Comparison of ENCODE assay signal across 11 mouse cellular contexts in the genomic region with DNA sequence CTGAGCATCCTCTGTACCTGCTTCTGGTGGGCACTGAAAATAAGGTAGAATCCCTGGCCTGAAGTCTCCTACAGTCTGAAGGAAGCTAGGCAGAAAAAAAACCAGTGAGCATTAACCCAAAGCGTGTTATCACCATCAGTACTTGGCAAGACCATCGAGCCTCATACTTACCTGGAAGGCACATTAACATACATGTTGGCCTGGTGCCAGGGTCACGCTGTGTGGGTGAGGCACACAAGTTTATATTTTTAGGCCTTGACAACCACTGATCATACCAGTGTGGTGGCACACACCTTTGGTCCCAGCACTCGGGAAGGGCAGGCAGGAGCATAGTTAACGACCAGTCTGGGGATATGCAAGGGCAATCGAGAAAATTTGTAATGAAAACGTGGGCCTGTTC. TPM values are rescaled to one million over a fixed set of nuclear protein-coding genes. Genes with fewer than 3 reads are reported as not detected.
DNase-seq lines count a peak whose midpoint lies in the region; ATAC-seq and TF ChIP-seq lines count a peak whose summit lies in the region.
"Had no signal": no experiment of that assay in that cellular context is flagged by ENCODE, and none has a peak within 500 bp of the region (broad histone marks: within the 10 kb centered on the region; RNA-seq: fewer than 3 reads in every experiment).

No protein-coding gene starts in this region.

- no peaks in the 10 kb centered on the region for H3K27me3 ChIP-seq in cerebellum, adult 2 months (ENCODE audit: control insufficient read depth, insufficient read depth, low read length)
- no peaks in the 10 kb centered on the region for H3K27me3 ChIP-seq in kidney, postnatal 0 days (ENCODE audit: insufficient read depth, low read length)
- H3K27me3 ChIP-seq in kidney, embryonic 14.5 days (ENCODE audit: control insufficient read depth, insufficient read depth, low read length): no peaks in the 10 kb centered on the region
- H3K27me3 ChIP-seq in stomach, postnatal 0 days (ENCODE audit: control insufficient read depth, insufficient read depth, low read length): no peaks in the 10 kb centered on the region

- TF ChIP-seq CTCF in cerebellum, adult 2 months (IDR thresholded peaks at IDR 0.05; ENCODE audit: borderline replicate concordance, insufficient read depth, low read depth, low read length): no peak
- no peak for TF ChIP-seq CTCF in kidney, postnatal 0 days (IDR thresholded peaks at IDR 0.05; ENCODE audit: low read depth)
- TF ChIP-seq CTCF in stomach, postnatal 0 days (IDR thresholded peaks at IDR 0.05; ENCODE audit: low read depth): no peak

- WGBS in cerebellum, adult 2 months: 22% methylated on average over 7 of the region's 7 CpGs
- 60% methylated on average over 7 of the region's 7 CpGs for WGBS in kidney, postnatal 0 days
- 78% methylated on average over 7 of the region's 7 CpGs for WGBS in kidney, embryonic 14.5 days
- WGBS in stomach, postnatal 0 days: 63% methylated on average over 7 of the region's 7 CpGs

- peaks cover 22% of the 10 kb centered on the region for H3K36me3 ChIP-seq in kidney, postnatal 0 days (ENCODE audit: insufficient read depth, low read length)
- H3K36me3 ChIP-seq in kidney, embryonic 14.5 days (ENCODE audit: control insufficient read depth, insufficient read depth, low read length): peaks cover 33% of the 10 kb centered on the region
- peaks cover 24% of the 10 kb centered on the region for H3K36me3 ChIP-seq in stomach, postnatal 0 days (ENCODE audit: control insufficient read depth, insufficient read depth, low read length)

- peaks cover 23% of the 10 kb centered on the region for H3K4me1 ChIP-seq in cerebellum, adult 2 months (ENCODE audit: control insufficient read depth, insufficient read depth, low read length)
- peaks cover 16% of the 10 kb centered on the region for H3K4me1 ChIP-seq in kidney, postnatal 0 days (replicated peaks; ENCODE audit: insufficient read depth, low read length)
- H3K4me1 ChIP-seq in kidney, embryonic 14.5 days (ENCODE audit: control insufficient read depth, insufficient read depth, low read length): peaks cover 27% of the 10 kb centered on the region
- 0 out of 2 replicates have a peak, but pooled peaks cover 5% of the 10 kb centered on the region for H3K4me1 ChIP-seq in stomach, postnatal 0 days (replicated peaks; ENCODE audit: control insufficient read depth, insufficient read depth)

- DNase-seq in cerebellum, postnatal 25 days: peak; percentile 42 to 71
- DNase-seq in cerebellum, adult 2 months: no peak
- no peak for DNase-seq in kidney, postnatal 0 days (ENCODE audit: low spot score)
- peak; percentile 74 for DNase-seq in testis, postnatal 10 days (ENCODE audit: low spot score)
- no peak for DNase-seq in testis, postnatal 14 days (ENCODE audit: low spot score)
- DNase-seq in stomach, postnatal 0 days (ENCODE audit: low spot score): peak; percentile 51
- DNase-seq in urinary bladder, postnatal 4 days (ENCODE audit: low spot score in 2 of 2): no peak
- DNase-seq: thymus, adult 18-20 months had no signal

- H3K4me2 ChIP-seq in kidney, postnatal 0 days (ENCODE audit: low read length): no peak overlapping the region
- no peak overlapping the region for H3K4me2 ChIP-seq in kidney, embryonic 14.5 days (replicated peaks; ENCODE audit: low read depth, low read length)
- no peak overlapping the region; the same call in 1 of the 2 replicates for H3K4me2 ChIP-seq in stomach, postnatal 0 days (replicated peaks; ENCODE audit: low read depth)
- H3K4me2 ChIP-seq: heart, embryonic 11.5 days had no signal

- TF ChIP-seq EP300 in stomach, postnatal 0 days (optimal IDR thresholded peaks at IDR 0.05): no peak

- H3K9me3 ChIP-seq in kidney, postnatal 0 days (replicated peaks; ENCODE audit: low read length): no peaks in the 10 kb centered on the region
- no peaks in the 10 kb centered on the region for H3K9me3 ChIP-seq in kidney, embryonic 14.5 days (ENCODE audit: control insufficient read depth, low read length)
- no peaks in the 10 kb centered on the region for H3K9me3 ChIP-seq in stomach, postnatal 0 days (ENCODE audit: control insufficient read depth, low read length)

- no peak for ATAC-seq in kidney, postnatal 0 days (replicated peaks; ENCODE audit: low FRiP score, low read depth)
- no peak for ATAC-seq in kidney, embryonic 14.5 days (ENCODE audit: low FRiP score, low TSS enrichment)
- no peak for ATAC-seq in stomach, postnatal 0 days (ENCODE audit: low FRiP score, low TSS enrichment)

- no peak overlapping the region for H3K27ac ChIP-seq in cerebellum, adult 2 months (ENCODE audit: insufficient read depth, low read length)
- peak overlapping the region; percentile 62 for H3K27ac ChIP-seq in kidney, postnatal 0 days
- H3K27ac ChIP-seq in kidney, embryonic 14.5 days (ENCODE audit: low read depth, low read length): no peak overlapping the region
- peak overlapping the region; percentile 61 for H3K27ac ChIP-seq in stomach, postnatal 0 days (replicated peaks)
- H3K27ac ChIP-seq: liver, embryonic 14.5 days had no signal

- TF ChIP-seq POLR2A in cerebellum, adult 2 months (IDR thresholded peaks at IDR 0.05; ENCODE audit: borderline replicate concordance, insufficient read depth, low read length): no peak

- peak overlapping the region; percentile 18; the same call in 1 of the 2 replicates for H3K9ac ChIP-seq in kidney, postnatal 0 days (ENCODE audit: low read depth, low read length)
- no peak overlapping the region for H3K9ac ChIP-seq in kidney, embryonic 14.5 days (ENCODE audit: low read depth, low read length)
- H3K9ac ChIP-seq in stomach, postnatal 0 days (ENCODE audit: low read length): peak overlapping the region; percentile 18; the same call in 1 of the 2 replicates
- H3K9ac ChIP-seq: liver, embryonic 14.5 days had no signal

- no peak overlapping the region for H3K4me3 ChIP-seq in cerebellum, adult 2 months (replicated peaks; ENCODE audit: insufficient read depth, low read depth, low read length)
- H3K4me3 ChIP-seq in kidney, postnatal 0 days (replicated peaks; ENCODE audit: low read depth, low read length): no peak overlapping the region
- H3K4me3 ChIP-seq in kidney, embryonic 14.5 days (ENCODE audit: low read length): no peak overlapping the region
- H3K4me3 ChIP-seq in stomach, postnatal 0 days (ENCODE audit: low read depth, low read length): no peak overlapping the region

RNA-seq across cellular contexts. Expression of a gene that starts 3.9 kb away (rescaled TPM):
- polyA plus RNA-seq in cerebellum, adult 2 months (2012; rRNA removed): 172 and 179 TPM in 2 replicates
- 56.1 and 58.6 TPM in 2 replicates for polyA plus RNA-seq in kidney, postnatal 0 days (2015; fragmentation: Nextera tagmentation; extraction: Ambion mirVana)
- 61.7 and 75.3 TPM in 2 replicates for polyA plus RNA-seq in kidney, embryonic 14.5 days (2014; fragmentation: Nextera tagmentation; extraction: Ambion mirVana)
- 27.6 and 31.3 TPM in 2 replicates for polyA plus RNA-seq in stomach, postnatal 0 days (2015; fragmentation: Nextera tagmentation; extraction: Ambion mirVana)

RNA-seq across cellular contexts. Expression of a gene that starts 4.5 kb away (rescaled TPM):
- 125 and 137 TPM in 2 replicates for polyA plus RNA-seq in cerebellum, adult 2 months (2012; rRNA removed)
- 154 and 177 TPM in 2 replicates for polyA plus RNA-seq in kidney, postnatal 0 days (2015; fragmentation: Nextera tagmentation; extraction: Ambion mirVana)
- polyA plus RNA-seq in kidney, embryonic 14.5 days (2014; fragmentation: Nextera tagmentation; extraction: Ambion mirVana): 118 and 139 TPM in 2 replicates
- 82.9 and 83.6 TPM in 2 replicates for polyA plus RNA-seq in stomach, postnatal 0 days (2015; fragmentation: Nextera tagmentation; extraction: Ambion mirVana)

RNA-seq across cellular contexts. Expression of a gene that starts 7.8 kb away (rescaled TPM):
- polyA plus RNA-seq in cerebellum, adult 2 months (2012; rRNA removed): 6.3 and 7.4 TPM in 2 replicates
- 5.9 and 6.6 TPM in 2 replicates for polyA plus RNA-seq in kidney, postnatal 0 days (2015; fragmentation: Nextera tagmentation; extraction: Ambion mirVana)
- polyA plus RNA-seq in kidney, embryonic 14.5 days (2014; fragmentation: Nextera tagmentation; extraction: Ambion mirVana): 3.2 and 3.6 TPM in 2 replicates
- polyA plus RNA-seq in stomach, postnatal 0 days (2015; fragmentation: Nextera tagmentation; extraction: Ambion mirVana): 4.4 and 4.9 TPM in 2 replicates

RNA-seq across cellular contexts. Expression of a gene that starts 10.3 kb away (rescaled TPM):
- 1.4 and 1.8 TPM in 2 replicates for polyA plus RNA-seq in cerebellum, adult 2 months (2012; rRNA removed)
- polyA plus RNA-seq in kidney, postnatal 0 days (2015; fragmentation: Nextera tagmentation; extraction: Ambion mirVana): 7.4 and 7.9 TPM in 2 replicates
- 5.8 and 6.6 TPM in 2 replicates for polyA plus RNA-seq in kidney, embryonic 14.5 days (2014; fragmentation: Nextera tagmentation; extraction: Ambion mirVana)
- 1.5 and 1.8 TPM in 2 replicates for polyA plus RNA-seq in stomach, postnatal 0 days (2015; fragmentation: Nextera tagmentation; extraction: Ambion mirVana)

RNA-seq across cellular contexts. Expression of a gene that starts 16.9 kb away (rescaled TPM):
- 69.5 and 72.3 TPM in 2 replicates for polyA plus RNA-seq in cerebellum, adult 2 months (2012; rRNA removed)
- polyA plus RNA-seq in kidney, postnatal 0 days (2015; fragmentation: Nextera tagmentation; extraction: Ambion mirVana): 13.0 and 13.2 TPM in 2 replicates
- polyA plus RNA-seq in kidney, embryonic 14.5 days (2014; fragmentation: Nextera tagmentation; extraction: Ambion mirVana): 17.8 and 20.9 TPM in 2 replicates
- polyA plus RNA-seq in stomach, postnatal 0 days (2015; fragmentation: Nextera tagmentation; extraction: Ambion mirVana): 4.3 and 4.6 TPM in 2 replicates

Comparison
In these comparisons a context has a peak if more than half of its experiments do, and no peak if none do; other contexts are left out.
1. DNase-seq: peak in cerebellum, postnatal 25 days (2 of 2), testis, postnatal 10 days (single experiment) and stomach, postnatal 0 days (single experiment); none in cerebellum, adult 2 months (0 of 2), kidney, postnatal 0 days (single experiment), testis, postnatal 14 days (single experiment) and urinary bladder, postnatal 4 days (0 of 2).
2. H3K27ac ChIP-seq: peak in kidney, postnatal 0 days (single experiment) and stomach, postnatal 0 days (single experiment); none in cerebellum, adult 2 months (single experiment) and kidney, embryonic 14.5 days (single experiment).